Mouse (Mus musculus): ENCODE results near the gene Ctbp2.

The Ctbp2 gene

DNA sequence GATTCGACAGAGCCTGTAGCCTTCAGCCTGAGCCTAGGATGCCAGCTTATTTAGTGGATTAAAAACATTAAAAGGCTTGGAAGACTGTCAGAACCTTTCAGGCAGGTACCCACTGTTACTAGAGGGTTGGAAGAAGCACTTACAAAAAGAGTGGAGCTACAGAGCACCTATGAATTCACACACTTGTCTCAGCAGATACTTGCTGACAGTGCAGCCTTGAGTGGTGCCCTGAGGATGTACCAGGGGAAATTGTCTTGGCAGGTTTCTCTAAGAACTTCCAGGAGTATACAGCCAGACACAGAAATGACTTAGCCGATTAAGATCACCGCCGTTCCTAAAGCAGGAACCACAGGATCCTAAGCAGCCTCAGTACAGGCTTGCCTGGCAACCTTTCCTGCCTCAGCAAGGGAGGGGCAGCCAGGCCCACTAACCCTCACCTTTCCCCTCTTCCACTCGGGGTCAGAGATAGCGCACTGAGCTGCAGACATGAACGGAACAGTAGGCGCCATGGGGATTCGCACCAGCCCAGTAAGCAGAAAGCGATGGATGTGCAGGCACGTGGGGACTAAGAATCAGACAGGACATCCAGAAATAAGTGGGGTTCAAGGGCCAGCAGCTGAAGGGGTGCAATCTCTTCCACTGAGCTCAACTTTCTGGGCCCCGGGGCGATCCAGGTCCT, 40.1 kb downstream of the Ctbp2 start:
- DNase-seq, result no peak

DNA sequence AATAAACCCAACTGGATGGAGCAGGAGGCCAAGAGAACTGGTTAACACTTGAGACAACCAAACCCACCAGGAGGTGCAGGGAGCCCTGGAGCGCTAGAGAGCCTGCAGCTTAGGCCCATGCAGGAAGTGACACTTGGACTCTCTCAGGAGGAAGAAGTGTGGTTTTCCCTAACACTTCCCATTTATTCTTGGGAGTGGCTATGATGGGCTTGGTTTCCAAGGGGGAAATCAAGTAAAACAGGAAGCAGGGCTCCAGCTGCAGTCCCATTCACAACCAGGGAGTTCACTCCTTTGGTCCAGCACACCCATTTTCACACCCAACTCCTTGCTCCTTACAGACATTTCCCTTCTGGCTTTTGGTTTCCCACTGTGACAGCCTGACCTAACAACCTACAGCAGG, 45.2 kb downstream of the Ctbp2 start:
- DNase-seq, result no peak

DNA sequence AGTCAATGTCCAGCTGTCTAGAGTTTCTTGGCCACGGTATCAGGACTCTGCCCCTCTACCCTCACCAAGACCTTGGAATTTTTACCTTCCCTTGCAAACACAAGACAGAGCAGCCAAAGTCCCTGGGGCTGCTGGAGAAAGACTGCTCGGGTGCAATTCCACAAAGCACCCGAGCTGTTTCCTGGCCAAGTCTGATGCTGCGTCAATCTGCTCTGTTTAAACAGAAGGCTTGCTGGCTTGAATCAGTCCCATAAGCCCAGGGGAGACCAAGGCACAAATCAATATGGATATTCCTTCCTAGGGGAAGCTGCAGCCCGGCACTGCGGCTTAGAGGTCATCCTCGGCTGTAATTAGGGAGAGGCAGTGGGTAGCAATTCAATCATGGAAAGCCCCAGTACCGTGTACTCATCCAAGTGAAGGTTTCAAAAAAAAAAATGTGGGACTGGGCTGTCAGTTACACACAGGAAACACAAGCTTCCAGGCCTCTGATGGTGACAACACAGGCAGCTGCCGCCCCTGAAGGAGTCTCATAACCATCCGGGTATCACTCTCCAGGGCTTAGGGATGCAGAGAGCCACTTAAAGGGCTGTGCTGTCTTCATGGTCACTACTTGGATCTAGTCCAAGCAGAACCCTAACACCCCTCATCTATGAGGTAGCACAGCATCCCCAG, 49.6 kb downstream of the Ctbp2 start:
- DNase-seq, result no peak

DNA sequence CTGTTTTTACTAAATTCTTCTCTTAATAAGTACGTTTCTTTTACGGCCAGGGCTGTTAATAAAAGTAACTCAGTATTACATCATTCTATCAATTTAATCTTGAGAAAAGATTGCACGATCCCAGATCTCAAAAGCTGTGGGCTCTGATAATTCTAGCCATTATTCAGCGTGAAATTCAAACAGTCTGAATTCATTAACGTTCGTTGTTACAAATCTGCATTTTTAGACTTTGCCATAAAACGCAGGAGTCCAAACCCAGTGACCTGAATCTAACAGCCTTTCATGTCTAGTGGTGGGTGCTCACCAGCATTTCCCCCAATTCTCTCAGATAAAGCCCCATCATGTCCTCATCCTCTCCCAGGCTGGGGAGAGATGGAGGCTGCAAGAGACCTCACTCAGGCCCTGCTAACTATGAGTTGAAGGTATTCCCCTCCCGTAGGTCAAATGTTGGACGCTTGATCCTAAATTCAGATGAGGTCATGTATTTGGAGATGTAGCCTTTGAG, 51.0 kb downstream of the Ctbp2 start:
- no peak for DNase-seq

DNA sequence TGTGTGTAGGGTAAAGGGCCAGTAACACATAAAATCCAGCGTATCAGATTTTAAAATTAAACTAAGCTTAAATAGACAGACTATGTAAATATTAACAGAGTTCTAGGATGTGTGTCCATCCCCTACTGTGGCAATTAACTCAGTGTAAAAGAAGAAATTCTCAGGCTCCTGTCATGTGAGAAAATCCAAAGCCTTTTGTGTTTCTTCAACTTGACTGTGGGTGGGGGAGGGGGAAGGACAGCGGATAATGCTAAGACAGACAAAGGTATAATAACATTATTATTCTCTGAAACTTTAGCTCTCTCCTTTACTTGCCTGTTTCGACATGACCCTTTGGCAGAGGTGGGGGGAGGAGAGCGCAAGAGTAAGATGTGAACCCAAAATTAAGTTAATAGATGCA, 51.6 kb downstream of the Ctbp2 start:
- DNase-seq, result no peak

DNA sequence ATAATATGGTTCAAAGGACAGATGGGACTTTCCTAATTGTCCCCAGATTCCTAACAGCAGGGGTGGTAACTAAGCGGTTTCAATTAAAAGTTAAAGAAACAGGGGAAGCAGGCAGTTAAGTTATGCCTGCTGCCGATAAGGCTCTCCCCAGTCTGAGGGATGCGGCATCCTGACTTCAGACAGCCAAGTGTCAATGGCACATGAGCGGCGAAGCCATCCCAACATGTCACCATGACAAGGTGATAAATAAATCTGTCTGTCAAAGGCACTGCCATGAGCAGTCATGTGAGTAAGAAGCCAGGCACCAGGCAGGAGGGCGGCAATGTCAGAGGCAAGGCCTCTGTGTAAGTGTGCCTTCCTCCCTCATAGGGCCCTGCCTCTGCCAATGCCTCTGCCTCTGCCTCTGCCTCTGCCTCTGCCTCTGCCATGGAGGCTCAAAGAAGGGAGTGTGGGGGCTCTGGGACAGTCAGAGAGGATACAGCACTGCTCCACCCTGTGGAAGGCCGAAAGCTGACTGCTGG, 56.8 kb downstream of the Ctbp2 start:
- DNase-seq, result no peak

DNA sequence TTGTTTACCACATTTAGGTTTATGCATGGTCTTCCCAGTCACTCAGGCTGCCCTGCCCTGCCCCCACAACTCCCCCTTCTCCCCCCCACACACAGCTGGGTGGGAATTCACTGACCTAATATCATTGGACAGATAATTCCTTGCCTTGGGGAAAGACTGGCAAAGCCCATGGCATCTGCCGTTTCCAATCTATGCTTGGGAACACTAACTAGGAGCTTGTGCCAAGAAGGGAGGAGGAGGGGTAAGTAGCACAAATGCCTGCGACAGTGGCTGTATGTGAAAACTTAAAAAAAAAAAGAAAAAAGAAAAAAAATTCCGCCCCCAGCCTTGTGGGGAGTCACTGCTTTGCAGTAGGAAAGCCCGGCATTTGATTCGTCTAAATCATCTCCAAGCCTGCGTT, 57.4 kb downstream of the Ctbp2 start:
- no peak for DNase-seq

DNA sequence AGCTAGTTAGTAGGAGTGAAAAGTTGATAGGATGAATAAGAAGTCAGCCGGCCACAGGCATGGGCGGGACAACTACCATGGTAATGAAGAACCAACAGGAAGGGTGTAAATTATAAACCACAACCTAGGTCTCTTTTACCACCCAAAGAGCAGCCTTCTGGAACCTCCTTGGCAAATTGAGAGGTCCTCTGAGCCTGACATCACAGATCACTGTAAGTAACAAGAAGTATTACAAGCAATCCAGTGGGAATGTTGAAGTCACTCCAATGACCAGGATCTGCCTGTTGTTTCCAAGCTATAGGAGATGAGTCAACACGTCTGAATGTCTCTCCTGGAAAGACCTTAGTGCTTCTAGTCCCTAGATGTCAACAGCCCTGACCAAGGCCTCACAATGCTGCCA, 62.1 kb downstream of the Ctbp2 start:
- no peak for DNase-seq

DNA sequence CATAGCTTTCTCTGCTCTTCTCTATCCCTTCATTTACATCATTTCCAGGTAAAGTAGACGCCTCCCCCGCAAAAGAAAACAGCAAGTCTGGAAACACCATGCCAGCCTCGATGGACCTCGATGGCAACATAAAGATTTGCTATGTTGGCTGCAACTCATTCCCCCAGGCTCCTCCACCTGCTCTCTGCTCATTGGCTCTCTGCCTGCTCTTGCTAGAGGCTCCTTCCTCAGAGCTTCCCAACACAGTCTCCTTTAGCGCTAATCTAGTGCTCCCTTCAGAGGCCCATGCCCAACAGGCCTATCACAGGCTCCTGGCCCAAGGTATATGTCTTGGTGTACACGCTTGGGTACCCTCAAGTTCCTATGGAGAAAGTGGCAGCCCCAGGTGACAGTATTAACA, 64.0 kb downstream of the Ctbp2 start:
- DNase-seq, result no peak

DNA sequence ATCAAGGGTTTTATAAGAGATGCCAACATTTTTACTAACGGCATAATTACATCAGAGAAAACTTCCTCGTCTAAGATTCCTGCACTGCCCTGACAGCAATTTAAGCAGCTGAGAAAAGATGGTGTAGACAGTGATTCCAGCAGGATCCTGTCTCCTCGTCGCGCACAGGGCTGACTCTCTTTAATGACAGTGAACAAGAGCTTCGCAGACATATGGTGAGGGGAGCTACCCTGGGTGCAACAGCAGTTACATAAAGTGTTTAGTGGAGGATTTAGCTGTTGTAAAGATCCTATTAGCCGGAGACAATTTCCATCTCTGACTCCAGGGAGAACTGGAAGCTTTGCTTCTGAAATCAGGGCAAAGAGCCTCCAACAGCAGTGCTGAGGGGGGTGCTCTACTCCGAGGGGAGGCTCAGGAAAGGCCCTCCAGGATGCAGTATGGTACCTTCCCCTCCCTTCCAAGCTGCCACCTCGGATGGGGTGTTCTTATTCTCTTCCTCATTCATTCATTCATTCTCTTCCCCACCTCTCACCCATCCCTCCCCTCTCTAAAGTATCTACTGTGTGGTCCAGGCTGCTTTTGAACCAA, 64.5 kb downstream of the Ctbp2 start:
- DNase-seq, result no peak

DNA sequence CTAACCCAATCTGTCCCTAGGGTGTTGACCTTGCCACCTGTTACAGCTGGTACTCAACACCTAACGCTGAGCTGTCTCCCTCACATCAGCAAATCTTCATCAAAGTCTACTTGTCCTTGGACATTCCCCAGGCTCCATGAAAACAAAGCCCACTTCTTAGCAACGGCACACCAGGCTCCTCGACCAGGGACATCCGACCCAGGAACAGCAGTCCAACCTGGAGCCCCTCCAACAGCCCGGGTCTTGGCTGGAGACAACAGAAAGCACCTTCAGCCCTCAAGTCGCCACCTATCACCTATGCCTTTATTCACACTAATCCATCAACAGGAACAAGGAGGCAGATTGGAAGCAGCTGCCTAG, 65.0 kb downstream of the Ctbp2 start:
- DNase-seq, result no peak

DNA sequence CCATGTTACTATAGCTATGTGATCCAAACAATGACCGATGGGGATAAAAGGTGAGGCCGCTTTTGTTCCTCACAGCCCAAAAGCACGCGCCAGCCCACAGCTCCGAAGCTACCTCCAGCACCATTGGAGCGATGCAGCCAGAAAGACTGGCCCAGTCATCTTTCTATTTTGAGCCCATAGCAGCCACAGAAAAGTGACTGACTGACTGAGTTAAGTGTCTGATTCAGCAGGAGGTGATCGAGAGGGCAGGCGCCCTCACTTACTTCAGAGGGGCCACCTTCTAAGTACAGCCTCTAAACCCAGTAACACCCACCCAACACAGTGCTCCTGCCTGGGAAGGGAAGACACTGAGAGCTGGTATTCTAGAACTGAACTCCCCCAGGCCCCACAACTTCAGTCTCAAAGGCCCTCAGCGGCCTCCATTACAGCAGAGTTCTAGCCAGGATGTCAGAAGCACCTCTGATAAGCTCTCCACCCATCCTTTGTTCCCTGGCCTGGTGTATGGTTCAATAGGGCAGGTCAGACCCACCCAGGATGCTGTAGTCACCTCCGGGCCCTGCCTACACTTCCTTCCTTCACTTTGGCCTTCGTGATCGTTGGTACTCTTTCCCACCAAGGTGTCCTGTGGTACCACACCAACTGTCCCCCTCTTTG, 65.5 kb downstream of the Ctbp2 start:
- DNase-seq, result no peak

DNA sequence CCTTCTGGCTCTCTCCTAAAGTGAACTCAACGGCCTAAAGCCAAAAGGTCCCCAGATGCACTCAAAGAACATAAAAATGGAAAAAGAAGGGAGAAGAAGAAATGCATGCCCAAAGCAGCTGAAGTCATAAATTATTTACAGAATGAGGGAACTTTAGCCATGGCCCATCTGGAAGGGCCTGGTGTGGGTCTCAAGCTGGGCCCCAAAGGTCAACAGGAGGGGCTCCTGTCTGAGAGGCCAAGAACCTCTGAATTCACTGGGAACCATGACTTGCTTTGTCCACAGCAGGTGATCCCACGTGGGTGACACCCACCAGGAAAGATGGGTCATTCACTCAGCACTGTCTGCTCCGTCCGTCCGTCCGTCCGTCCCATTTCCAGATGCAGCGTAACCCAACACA, 67.2 kb downstream of the Ctbp2 start:
- no peak for DNase-seq

DNA sequence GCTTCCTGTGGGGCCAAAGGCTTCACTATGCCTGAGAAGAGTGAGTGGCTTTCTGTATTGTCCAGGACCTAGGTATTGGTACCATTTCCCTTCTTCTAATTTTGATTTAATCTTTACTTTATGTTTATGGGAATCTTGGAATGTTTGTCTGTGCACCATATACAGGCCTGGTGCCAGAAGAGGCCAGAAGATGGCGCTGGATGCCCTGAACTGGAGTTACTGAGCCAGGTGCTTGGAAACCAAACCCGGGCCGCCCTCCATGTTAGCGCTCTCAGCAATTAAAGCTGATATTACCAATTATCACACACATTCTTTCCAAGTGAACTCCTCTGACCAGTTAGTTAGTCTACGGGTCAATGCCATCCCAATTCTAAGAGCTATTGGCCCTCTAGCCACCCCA, 69.7 kb downstream of the Ctbp2 start:
- no peak for DNase-seq

DNA sequence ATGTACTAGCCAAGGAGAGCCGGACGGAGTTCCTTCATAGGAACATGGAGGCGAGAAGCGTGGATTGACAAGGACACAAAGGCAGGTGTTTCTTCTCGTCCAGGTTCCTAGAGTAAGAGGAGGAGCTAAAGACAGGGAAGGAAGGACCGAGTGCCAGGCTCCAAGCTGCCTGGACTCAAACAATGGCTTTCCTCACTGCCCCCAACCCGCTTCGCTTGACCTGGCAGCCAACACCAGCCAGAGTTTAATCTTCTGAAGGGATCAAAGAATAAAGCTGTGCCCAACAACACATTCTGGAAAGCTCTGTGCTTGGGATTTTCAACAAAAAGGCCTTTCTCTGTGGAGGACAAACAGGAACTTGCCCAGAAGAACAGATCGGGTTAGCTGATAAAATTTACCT, 70.4 kb downstream of the Ctbp2 start:
- no peak for DNase-seq

DNA sequence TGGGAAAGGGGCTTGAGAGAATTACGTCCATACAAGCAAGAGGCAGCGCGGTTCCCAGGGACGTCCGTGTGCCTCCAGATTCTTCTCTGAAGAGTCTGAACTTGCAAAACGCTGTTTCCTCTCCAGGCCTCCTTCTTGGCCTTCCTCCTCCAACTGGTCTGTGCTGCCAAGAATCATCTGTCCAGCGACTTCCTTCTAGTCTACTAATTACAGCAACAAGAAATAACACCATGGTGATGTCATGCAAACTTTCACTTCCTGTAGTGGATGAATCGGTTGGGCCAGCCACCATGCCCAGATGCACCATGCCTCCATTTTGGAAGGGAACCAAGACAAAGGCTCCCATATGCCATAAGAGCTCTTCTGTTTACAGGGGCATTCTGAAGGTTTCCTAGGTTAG, 71.3 kb downstream of the Ctbp2 start:
- DNase-seq, result peak; percentile 6

DNA sequence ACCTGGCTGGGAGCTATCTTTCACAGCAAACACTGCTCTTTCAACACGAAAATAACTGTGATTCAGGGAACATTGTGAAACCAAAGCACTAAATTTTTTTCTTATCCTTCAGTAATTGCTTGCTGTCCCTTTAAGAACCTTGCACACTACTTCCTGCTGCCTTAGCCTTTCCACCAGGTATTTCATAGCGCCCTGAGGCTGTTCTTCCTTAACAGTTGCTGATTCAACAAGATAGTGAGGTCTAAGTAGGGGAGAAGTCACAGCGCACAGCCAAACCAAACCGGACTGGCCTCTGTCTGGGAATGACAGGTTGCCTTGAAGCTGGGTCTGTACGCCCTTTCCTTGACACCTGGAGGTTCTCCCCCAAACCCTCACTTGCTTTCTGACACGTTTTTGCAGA, 73.5 kb downstream of the Ctbp2 start:
- no peak for DNase-seq

DNA sequence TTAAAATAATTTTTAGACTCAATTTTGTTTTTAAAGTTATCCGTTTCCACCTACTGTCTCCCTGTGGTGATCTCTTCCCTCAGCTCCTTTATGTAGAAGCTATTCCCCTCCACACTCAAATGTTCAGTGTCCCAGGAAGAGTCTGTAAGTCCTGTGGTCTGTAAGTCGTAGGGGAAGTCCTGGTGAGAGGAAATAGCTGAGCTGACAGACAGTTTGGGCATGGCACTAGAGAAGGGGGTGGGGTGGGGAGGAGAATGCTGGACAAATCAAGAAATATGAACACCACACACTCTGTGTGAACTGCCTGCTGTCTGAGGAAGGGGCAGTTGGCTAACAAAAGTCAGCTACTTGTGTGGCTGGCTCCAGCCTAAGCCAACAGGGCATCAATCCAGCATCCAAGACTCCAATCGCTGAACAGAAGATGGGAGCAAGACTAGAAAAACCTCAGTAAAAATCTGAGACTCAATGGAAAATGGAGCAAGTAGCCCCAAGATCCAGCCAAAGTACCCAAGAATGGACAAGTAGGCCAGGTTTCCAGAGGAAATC, 76.0 kb downstream of the Ctbp2 start:
- DNase-seq, result no peak

DNA sequence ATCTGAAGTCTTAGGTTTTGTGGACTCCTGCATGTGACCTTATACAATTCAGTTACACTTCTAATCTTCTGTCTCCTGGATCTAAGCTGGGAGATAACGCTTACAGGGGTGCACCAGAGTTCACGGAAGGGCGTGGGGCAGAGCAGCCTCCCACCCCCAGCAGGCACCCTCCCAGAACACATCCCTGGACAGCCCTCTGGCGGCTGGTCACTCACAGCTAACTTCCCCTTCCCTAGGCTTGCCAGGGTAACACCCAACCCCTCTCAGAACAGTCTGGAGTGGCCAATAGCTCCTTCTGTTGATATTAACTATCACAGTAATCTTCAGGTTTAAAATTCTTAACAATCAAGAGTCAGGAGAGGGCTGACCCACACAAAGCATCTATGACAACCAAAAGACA, 76.9 kb downstream of the Ctbp2 start:
- DNase-seq, result no peak

DNA sequence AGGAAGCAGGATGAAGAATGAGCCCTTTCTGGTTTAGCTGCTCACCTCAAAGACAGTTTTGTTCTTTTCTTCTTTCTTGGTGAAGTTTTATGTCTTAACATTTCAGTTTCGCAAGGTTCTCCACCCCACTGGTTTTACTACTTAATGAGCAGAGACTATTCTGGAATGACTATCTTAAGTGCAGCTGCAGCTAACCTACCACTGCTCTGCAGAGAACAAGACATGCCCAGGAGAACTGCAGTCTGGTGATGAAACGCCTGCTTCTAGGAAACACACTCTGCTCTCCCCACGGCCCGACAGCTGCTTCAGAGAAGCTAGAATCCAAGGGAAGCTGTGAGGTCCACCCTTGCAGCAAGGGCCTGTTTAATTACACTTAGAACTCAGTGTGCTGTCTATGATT, 79.4 kb downstream of the Ctbp2 start:
- DNase-seq, result no peak

DNA sequence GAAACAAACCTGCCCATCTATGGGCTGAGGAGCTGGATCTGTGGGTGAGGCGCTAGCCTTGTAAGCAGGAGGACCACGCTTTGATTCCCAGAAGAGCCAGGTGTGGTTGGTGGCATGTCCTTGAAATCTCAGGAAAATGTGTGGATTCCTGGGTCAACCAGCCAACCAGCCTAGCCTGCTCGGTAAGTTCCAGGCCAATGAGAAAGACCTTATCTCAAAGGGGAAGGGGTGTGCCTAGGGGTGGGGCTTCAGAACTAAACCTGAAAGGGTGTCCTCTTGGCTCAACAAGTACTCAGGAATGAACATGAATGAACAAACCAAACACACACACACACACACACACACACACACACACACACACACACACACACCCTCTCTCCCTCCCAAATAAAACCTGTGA, 82.4 kb downstream of the Ctbp2 start:
- no peak for DNase-seq

DNA sequence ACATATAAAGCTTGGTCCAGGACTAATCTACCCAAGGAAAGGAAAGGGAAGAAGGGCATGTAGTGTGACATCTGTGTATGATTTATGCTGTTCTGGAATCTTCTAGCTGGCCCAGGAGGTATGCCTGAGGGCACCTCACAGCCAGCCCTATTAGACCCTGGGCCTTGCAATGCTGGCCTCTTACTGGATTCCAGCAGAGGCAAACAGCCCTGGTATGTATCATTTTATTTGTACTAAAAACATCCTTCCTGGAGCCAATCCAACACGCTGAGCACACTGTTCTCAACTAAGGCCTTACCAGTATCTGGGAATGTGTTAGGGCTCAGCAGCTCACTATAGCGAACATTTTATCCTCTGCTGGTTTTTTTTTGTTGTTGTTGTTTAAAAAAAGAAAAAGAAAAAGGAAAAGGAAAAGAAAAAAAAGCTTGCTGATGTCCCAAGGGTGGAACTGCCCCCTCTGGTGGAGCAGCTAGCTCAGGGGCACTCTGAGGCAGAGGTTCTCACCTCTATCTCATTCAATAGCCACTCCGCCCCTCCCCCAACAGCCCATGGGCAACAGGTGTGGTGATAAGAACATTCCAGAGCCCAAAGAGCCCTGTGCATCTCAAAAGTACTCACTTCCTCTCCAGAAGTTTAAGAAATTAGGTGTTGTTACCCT, 83.3 kb downstream of the Ctbp2 start:
- DNase-seq, result peak; percentile 25

All from liver (tissue).